Comparison of ENCODE assay signal across 9 mouse cellular contexts in the genomic region with DNA sequence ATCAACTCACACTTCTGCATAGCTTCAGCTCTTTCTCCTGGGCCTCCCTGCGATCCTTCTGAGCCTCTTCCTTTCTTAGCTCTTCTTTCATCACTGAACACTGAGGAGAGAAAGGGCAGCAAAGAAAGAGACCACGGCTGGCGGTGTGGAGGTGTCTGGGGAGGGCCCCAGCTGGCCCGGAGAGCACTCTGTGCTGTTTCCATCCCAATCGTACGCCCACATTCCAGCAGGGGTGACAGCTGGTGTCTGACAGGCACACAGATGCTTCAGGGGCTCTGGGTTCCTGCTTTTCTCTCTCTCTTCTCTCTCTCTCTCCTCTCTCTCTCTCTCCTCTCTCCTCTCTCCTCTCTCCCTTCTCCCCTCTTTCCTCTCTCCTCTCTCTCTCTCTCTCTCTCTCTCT. TPM values are rescaled to one million over a fixed set of nuclear protein-coding genes. Genes with fewer than 3 reads are reported as not detected.
DNase-seq lines count a peak whose midpoint lies in the region; ATAC-seq and TF ChIP-seq lines count a peak whose summit lies in the region.
"Had no signal": no experiment of that assay in that cellular context is flagged by ENCODE, and none has a peak within 500 bp of the region (broad histone marks: within the 10 kb centered on the region; RNA-seq: fewer than 3 reads in every experiment).

No protein-coding gene starts in this region.

- ATAC-seq in limb, embryonic 13.5 days (ENCODE audit: low FRiP score, low read depth), result peak; percentile 80

- H3K4me1 ChIP-seq in limb, embryonic 13.5 days, result 0 out of 2 replicates have a peak, but pooled peaks cover 5% of the 10 kb centered on the region
- peaks cover 11% of the 10 kb centered on the region for H3K4me1 ChIP-seq in limb, embryonic 10.5 days
- H3K4me1 ChIP-seq in kidney, adult 2 months (ENCODE audit: control insufficient read depth, insufficient read depth, low read length), result no peaks in the 10 kb centered on the region

- H3K9ac ChIP-seq in limb, embryonic 13.5 days, result no peak overlapping the region
- H3K9ac ChIP-seq: liver, embryonic 14.5 days had no signal

- TF ChIP-seq POLR2A in kidney, adult 2 months (IDR thresholded peaks at IDR 0.05; ENCODE audit: low read depth, low read length), result no peak

- peaks cover 8% of the 10 kb centered on the region for H3K9me3 ChIP-seq in limb, embryonic 13.5 days
- 0 out of 2 replicates have a peak, but pooled peaks cover 3% of the 10 kb centered on the region for H3K9me3 ChIP-seq in limb, embryonic 10.5 days (replicated peaks)

- 29% methylated on average over 6 of the region's 6 CpGs for WGBS in limb, embryonic 13.5 days
- 40% methylated on average over 6 of the region's 6 CpGs for WGBS in limb, embryonic 10.5 days
- 32% methylated on average over 6 of the region's 6 CpGs for WGBS in kidney, adult 2 months

- no peak overlapping the region for H3K4me2 ChIP-seq in limb, embryonic 13.5 days (replicated peaks)

- 0 out of 2 replicates have a peak, but pooled peaks cover 2% of the 10 kb centered on the region for H3K27me3 ChIP-seq in limb, embryonic 13.5 days
- no peaks in the 10 kb centered on the region; the same call in 1 of the 2 replicates for H3K27me3 ChIP-seq in limb, embryonic 10.5 days (ENCODE audit: low read depth, poor library complexity, severe bottlenecking)
- no peaks in the 10 kb centered on the region for H3K27me3 ChIP-seq in kidney, adult 2 months (replicated peaks; ENCODE audit: control insufficient read depth, insufficient read depth, low read length)

- intact Hi-C loops in gastrocnemius, postnatal 36 days (cut with DNase I), result no loop called here

- DNase-seq in embryo, embryonic 10.5 days (ENCODE audit: low spot score), result peak; percentile 39
- no peak for DNase-seq in embryo, embryonic 9.5 days (ENCODE audit: extremely low spot score)
- DNase-seq in limb, embryonic 10.5 days (ENCODE audit: low spot score), result no peak
- peak; percentile 86 for DNase-seq in layer of hippocampus, adult 9-11 months
- peak; percentile 45 for DNase-seq in retina, embryonic 14.5 days (ENCODE audit: low spot score)
- no peak for DNase-seq in kidney, adult 2 months
- no peak for DNase-seq in gastrocnemius, postnatal 36 days

- no peaks in the 10 kb centered on the region for H3K36me3 ChIP-seq in limb, embryonic 13.5 days
- H3K36me3 ChIP-seq in limb, embryonic 10.5 days, result no peaks in the 10 kb centered on the region
- no peaks in the 10 kb centered on the region for H3K36me3 ChIP-seq in kidney, adult 2 months (ENCODE audit: control insufficient read depth, insufficient read depth, low read length)

- no peak overlapping the region for H3K4me3 ChIP-seq in limb, embryonic 13.5 days
- H3K4me3 ChIP-seq in limb, embryonic 10.5 days, result no peak overlapping the region
- H3K4me3 ChIP-seq in kidney, adult 2 months (ENCODE audit: insufficient read depth, low read depth, low read length), result no peak overlapping the region

- no peak overlapping the region for H3K27ac ChIP-seq in limb, embryonic 13.5 days
- no peak overlapping the region for H3K27ac ChIP-seq in limb, embryonic 10.5 days
- H3K27ac ChIP-seq in kidney, adult 2 months (ENCODE audit: insufficient read depth, low read depth, low read length), result no peak overlapping the region
- H3K27ac ChIP-seq: liver, embryonic 14.5 days had no signal

- no peak for TF ChIP-seq CTCF in kidney, adult 2 months (conservative IDR thresholded peaks at IDR 0.05; ENCODE audit: insufficient read depth, insufficient read length, low read depth, low read length)

RNA-seq across cellular contexts. Expression of gene Fhad1, which starts 50.3 kb away (rescaled TPM):
- 2.4 and 3.7 TPM in 2 replicates for polyA plus RNA-seq in limb, embryonic 13.5 days (2015; fragmentation: Nextera tagmentation; extraction: Ambion mirVana)
- polyA plus RNA-seq in limb, embryonic 10.5 days (2016; fragmentation: Nextera tagmentation; extraction: Ambion mirVana), result 0.19 and 0.24 TPM in 2 replicates
- 0.18 and 0.28 TPM in 2 replicates for polyA plus RNA-seq in kidney, adult 2 months (2012; rRNA removed)
- under 1 TPM; 0.13 to 0.35 TPM for total RNA-seq in gastrocnemius, postnatal 36 days (2021)

Comparison
In these comparisons a context has a peak if more than half of its experiments do, and no peak if none do; other contexts are left out.
1. DNase-seq: peak in embryo, embryonic 10.5 days (single experiment), layer of hippocampus, adult 9-11 months (single experiment) and retina, embryonic 14.5 days (single experiment); none in embryo, embryonic 9.5 days (single experiment), limb, embryonic 10.5 days (single experiment), kidney, adult 2 months (single experiment) and gastrocnemius, postnatal 36 days (0 of 2).